Mouse (Mus musculus) embryonic facial prominence, embryonic 11.5 days (tissue): ENCODE measurements around the gene Gk. TPM values are rescaled to one million over a fixed set of nuclear protein-coding genes. Genes with fewer than 3 reads are reported as not detected.

Experiments used
- ATAC-seq: fragments of 200-750 bp; cut with Nextera tagmentation; replicated peaks from 2 replicates; pipeline ENCODE4 v1.8.0; 2017; ENCODE audit warnings: low read depth; ENCODE audit not compliant: insufficient number of reproducible peaks, low FRiP score, low TSS enrichment
- DNase-seq: peaks from one replicate; pipeline ENCODE4 v3.0.0-alpha.2; 2015; ENCODE audit warnings: low spot score
- H3K27ac ChIP-seq: fragments of 300-500 bp; sonication (generic); replicated peaks from 2 replicates; pipeline ENCODE4 v1.5.1; 2014; ENCODE audit warnings: mild to moderate bottlenecking, low read depth, low read length, control low read depth
- H3K27me3 ChIP-seq: fragments of 300-500 bp; sonication (generic); 2 replicates; pipeline ENCODE4 v1.6.1; 2014; ENCODE audit warnings: mild to moderate bottlenecking, low read length, moderate library complexity, mixed read lengths; ENCODE audit not compliant: control insufficient read depth, insufficient read depth
- H3K36me3 ChIP-seq: fragments of 300-500 bp; sonication (generic); replicated peaks from 2 replicates; pipeline ENCODE4 v1.6.1; 2014; ENCODE audit warnings: low read depth, mild to moderate bottlenecking, low read length, moderate library complexity, mixed read lengths; ENCODE audit not compliant: control insufficient read depth, insufficient read depth
- H3K4me1 ChIP-seq: fragments of 300-500 bp; sonication (generic); 2 replicates; pipeline ENCODE4 v1.6.1; 2014; ENCODE audit warnings: low read length, mixed read lengths; ENCODE audit not compliant: control insufficient read depth, insufficient read depth
- H3K4me2 ChIP-seq: fragments of 300-500 bp; sonication (generic); 2 replicates; pipeline ENCODE4 v1.6.1; 2014; ENCODE audit warnings: low read depth, mild to moderate bottlenecking, control low read depth, low read length, moderate library complexity
- H3K4me3 ChIP-seq: fragments of 300-500 bp; sonication (generic); 2 replicates; pipeline ENCODE4 v1.5.1; 2014; ENCODE audit warnings: low read depth, low read length, control low read depth
- H3K9ac ChIP-seq: fragments of 300-500 bp; sonication (generic); replicated peaks from 2 replicates; pipeline ENCODE4 v1.6.1; 2014; ENCODE audit warnings: mild to moderate bottlenecking, control low read depth, low read length
- H3K9me3 ChIP-seq: fragments of 300-500 bp; sonication (generic); replicated peaks from 2 replicates; pipeline ENCODE4 v1.6.1; 2016; ENCODE audit warnings: mild to moderate bottlenecking, low read length, inconsistent platforms, mixed read lengths; ENCODE audit not compliant: control insufficient read depth
- WGBS: fragments of 180-500 bp; shearing (Covaris S2); extraction: QIAGEN DNeasy Blood & Tissue Kit; methylation state at CpG from one replicate; pipeline ENCODE4 v1.1.7; 2014; 5-methylcytosine and 5-hydroxymethylcytosine counted together
- polyA plus RNA-seq: library from polyadenylated mRNA; unstranded; fragments of >200 nt; fragmentation: Nextera tagmentation; extraction: Ambion mirVana; gene quantifications from 2 replicates; pipeline ENCODE4 v1.2.1, GENCODE M21; 2014

Gene Gk
- polyA plus RNA-seq, 1 experiment from 2014 or later, result 6.6 TPM

DNA sequence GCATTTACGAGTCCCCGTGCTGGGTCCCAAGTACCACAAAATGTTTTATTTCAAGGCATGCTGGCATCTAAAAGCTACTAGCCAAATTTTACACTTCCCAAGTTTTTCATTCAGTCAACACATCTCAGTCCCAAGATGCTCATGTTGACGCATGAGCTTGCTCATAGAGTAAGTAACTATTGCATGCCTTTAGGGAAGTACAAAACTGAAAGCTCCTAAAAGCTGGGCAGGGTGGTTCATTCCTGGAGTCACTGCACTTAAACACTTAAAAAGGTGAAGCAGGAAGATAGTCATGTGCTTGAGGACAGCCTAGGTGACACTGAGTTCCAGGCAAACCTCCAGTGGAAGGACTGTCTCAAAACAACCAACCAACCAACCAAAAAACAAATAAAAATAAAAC lies 5.9 kb downstream of the Gk start:
- H3K4me2 ChIP-seq, result no peak overlapping the region
- H3K9me3 ChIP-seq, result no peaks in the 10 kb centered on the region
- no peak overlapping the region for H3K9ac ChIP-seq
- no peaks in the 10 kb centered on the region for H3K36me3 ChIP-seq
- H3K4me1 ChIP-seq, result no peaks in the 10 kb centered on the region
- no peak overlapping the region for H3K27ac ChIP-seq
- no peak for ATAC-seq
- H3K4me3 ChIP-seq, result no peak overlapping the region
- H3K27me3 ChIP-seq, result no peaks in the 10 kb centered on the region
- 87% methylated on average over 3 of the region's 3 CpGs for WGBS
- no peak for DNase-seq

GRCm38 (mm10) chrX:85768578-85768977 lies 8.0 kb downstream of the Gk start:
- Histone ChIP-seq H3K36me3 (no peaks in the 10 kb centered on the region), H3K4me2 (no peak overlapping the region), H3K4me1 (no peaks in the 10 kb centered on the region), H3K9me3 (no peaks in the 10 kb centered on the region), H3K4me3 (no peak overlapping the region), H3K27me3 (no peaks in the 10 kb centered on the region), H3K27ac (no peak overlapping the region), H3K9ac (no peak overlapping the region)
- DNase-seq (no peak), ATAC-seq (no peak)
- 63% methylated on average over 2 of the region's 2 CpGs for WGBS

- no peaks in the 10 kb centered on the region for H3K27me3 ChIP-seq
- no peaks in the 10 kb centered on the region for H3K4me1 ChIP-seq
- H3K9ac ChIP-seq, result no peak overlapping the region
- WGBS, result 67% methylated on average over 3 of the region's 3 CpGs
- no peak overlapping the region for H3K4me3 ChIP-seq
- no peak overlapping the region for H3K4me2 ChIP-seq
- H3K9me3 ChIP-seq, result no peaks in the 10 kb centered on the region
- no peaks in the 10 kb centered on the region for H3K36me3 ChIP-seq
- H3K27ac ChIP-seq, result no peak overlapping the region
- ATAC-seq (no peak), DNase-seq (no peak)
Observed at GRCm38 (mm10) chrX:85756005-85756404, 20.6 kb downstream of the Gk start.

GRCm38 (mm10) chrX:85743837-85744236 lies 32.8 kb downstream of the Gk start:
- DNase-seq (no peak), ATAC-seq (no peak)
- H3K36me3 ChIP-seq, result no peaks in the 10 kb centered on the region
- H3K9me3 ChIP-seq, result no peaks in the 10 kb centered on the region
- no peak overlapping the region for H3K9ac ChIP-seq
- no peaks in the 10 kb centered on the region for H3K4me1 ChIP-seq
- no peaks in the 10 kb centered on the region for H3K27me3 ChIP-seq
- H3K27ac ChIP-seq, result no peak overlapping the region
- 91% methylated on average over 3 of the region's 3 CpGs for WGBS
- no peak overlapping the region for H3K4me2 ChIP-seq
- H3K4me3 ChIP-seq, result no peak overlapping the region

DNA sequence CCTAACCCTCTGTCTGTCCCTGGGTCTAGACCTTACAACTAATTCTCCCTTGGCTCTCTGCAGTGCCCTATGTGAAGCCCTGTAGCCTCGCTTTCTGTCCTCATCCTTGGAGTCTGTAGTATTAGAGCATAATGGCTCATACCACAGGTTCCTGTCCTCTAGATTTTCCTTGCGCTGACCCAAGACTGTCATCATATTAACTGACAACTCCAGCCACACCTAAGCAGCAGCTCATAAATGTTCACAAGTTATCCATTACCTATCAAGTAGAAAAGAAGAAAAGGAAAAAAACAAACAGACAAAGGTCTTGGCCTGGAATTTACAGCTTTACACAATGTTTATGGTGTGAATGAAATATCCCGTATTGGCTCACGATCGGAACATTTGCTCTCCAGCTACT lies 43.4 kb downstream of the Gk start:
- Histone ChIP-seq H3K9ac (no peak overlapping the region), H3K36me3 (no peaks in the 10 kb centered on the region), H3K4me2 (no peak overlapping the region), H3K27ac (no peak overlapping the region), H3K27me3 (no peaks in the 10 kb centered on the region), H3K9me3 (no peaks in the 10 kb centered on the region), H3K4me3 (no peak overlapping the region), H3K4me1 (no peaks in the 10 kb centered on the region)
- no peak for ATAC-seq
- WGBS, result 92% methylated on average over 5 of the region's 5 CpGs
- DNase-seq, result no peak

- Histone ChIP-seq H3K4me3 (no peak overlapping the region), H3K27me3 (no peaks in the 10 kb centered on the region), H3K9me3 (no peaks in the 10 kb centered on the region), H3K4me1 (no peaks in the 10 kb centered on the region), H3K4me2 (no peak overlapping the region), H3K27ac (no peak overlapping the region), H3K36me3 (no peaks in the 10 kb centered on the region), H3K9ac (no peak overlapping the region)
- no peak for DNase-seq
- WGBS, result 83% methylated on average over 9 of the region's 9 CpGs
- no peak for ATAC-seq
Observed at GRCm38 (mm10) chrX:85731133-85731938, 45.3 kb downstream of the Gk start.

DNA sequence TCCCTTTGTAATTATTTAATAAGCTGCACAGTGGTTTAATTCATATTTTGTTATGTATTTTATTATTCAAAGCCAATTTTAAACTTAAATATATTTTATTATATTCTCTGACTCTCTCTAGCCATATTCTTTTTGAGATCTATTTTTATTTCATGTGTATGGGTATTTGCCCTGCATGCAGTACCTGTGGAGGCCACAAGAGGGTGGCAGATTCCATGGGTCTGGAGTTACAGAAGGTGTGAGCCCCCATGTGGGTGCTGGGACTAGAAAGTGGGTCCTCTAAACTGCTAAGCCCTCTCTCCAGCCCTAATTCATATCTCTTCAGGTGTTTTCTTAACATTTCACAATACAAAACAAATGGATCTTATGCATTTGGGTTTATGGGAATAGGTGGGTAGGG lies 55.4 kb downstream of the Gk start:
- DNase-seq (no peak), ATAC-seq (no peak)
- Histone ChIP-seq H3K27ac (no peak overlapping the region), H3K4me2 (no peak overlapping the region), H3K4me3 (no peak overlapping the region), H3K9me3 (no peaks in the 10 kb centered on the region), H3K27me3 (no peaks in the 10 kb centered on the region), H3K9ac (no peak overlapping the region), H3K4me1 (no peaks in the 10 kb centered on the region), H3K36me3 (no peaks in the 10 kb centered on the region)

DNA sequence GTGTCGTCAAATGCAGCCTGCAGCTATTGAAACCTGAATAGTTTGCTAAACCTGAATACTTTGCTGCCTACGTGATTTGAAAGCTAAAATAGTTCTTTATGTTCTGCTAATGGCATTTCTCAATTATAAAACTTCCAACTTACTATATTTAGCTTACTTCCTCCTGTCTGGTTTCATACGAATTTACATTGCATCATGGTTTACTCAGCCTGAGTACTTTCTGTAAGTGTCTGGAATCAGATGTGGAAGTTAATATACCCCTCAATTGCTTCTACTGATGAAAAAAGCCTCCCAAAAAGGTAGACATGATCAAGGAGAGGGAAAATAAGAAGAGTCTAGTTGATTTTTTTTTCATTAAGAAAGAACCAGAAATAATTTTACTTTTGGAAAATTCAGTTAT lies 66.2 kb downstream of the Gk start:
- 85% methylated on average over 3 of the region's 3 CpGs for WGBS
- Histone ChIP-seq H3K27ac (no peak overlapping the region), H3K36me3 (no peaks in the 10 kb centered on the region)

More for the DNA sequence above, 66.2 kb downstream of the Gk start:
- H3K4me3 ChIP-seq, result no peak overlapping the region
- no peak for DNase-seq
- H3K9me3 ChIP-seq, result no peaks in the 10 kb centered on the region
- no peaks in the 10 kb centered on the region for H3K27me3 ChIP-seq
- no peak for ATAC-seq
- H3K9ac ChIP-seq, result no peak overlapping the region
- no peaks in the 10 kb centered on the region for H3K4me1 ChIP-seq
- no peak overlapping the region for H3K4me2 ChIP-seq
